Mouse (Mus musculus): ENCODE measurements around the gene Faah. TPM values are rescaled to one million over a fixed set of nuclear protein-coding genes. Genes with fewer than 3 reads are reported as not detected.

Gene Faah
- total and polyA plus RNA-seq, 3 experiments: 10.8 to 22.2 TPM; not detected in 1

DNA sequence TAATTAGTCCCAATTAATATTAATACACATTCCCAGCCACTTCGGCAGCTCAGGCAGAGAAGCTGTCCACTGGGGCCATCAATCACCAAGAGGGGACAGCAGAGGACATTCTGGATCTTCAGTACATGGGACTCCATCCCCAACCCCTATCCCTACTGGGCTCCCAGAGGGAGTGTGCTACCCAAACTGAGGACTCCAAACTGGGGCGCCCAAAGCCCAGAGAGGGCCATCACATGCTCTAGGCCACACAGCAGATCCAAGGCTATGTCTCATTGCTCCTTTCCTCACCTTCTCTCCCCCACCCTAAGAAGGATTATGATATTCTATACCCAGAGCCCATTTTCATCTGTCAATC lies 22.4 kb downstream of the Faah start:
- TF ChIP-seq ZKSCAN1 (IDR thresholded peaks at IDR 0.05; ENCODE audit: low read depth, low read length) (no peak), KAT2A (conservative IDR thresholded peaks at IDR 0.05; ENCODE audit: low read depth, low read length) (no peak), MYC (IDR thresholded peaks at IDR 0.05; ENCODE audit: low read depth, low read length) (no peak), RCOR1 (IDR thresholded peaks at IDR 0.05; ENCODE audit: low read depth, low read length) (no peak), USF1 (IDR thresholded peaks at IDR 0.05; ENCODE audit: low read depth, low read length) (no peak), EP300 (IDR thresholded peaks at IDR 0.05; ENCODE audit: low read depth in 1 of 2, low read length in 2 of 2) (no peak)
- DNase-seq (ENCODE audit: low read depth, low spot score): no peak
- no peak overlapping the region for H3K27ac ChIP-seq (ENCODE audit: control insufficient read depth, low read depth, low read length)
- no peaks in the 10 kb centered on the region for H3K27me3 ChIP-seq (ENCODE audit: control insufficient read depth in 1 of 2, insufficient read depth in 2 of 2, low read length in 2 of 2)
- H3K79me2 ChIP-seq (ENCODE audit: control insufficient read depth, insufficient read depth, low read length, poor library complexity): no peaks in the 10 kb centered on the region
- H3K9ac ChIP-seq (ENCODE audit: control insufficient read depth, low read depth, low read length, poor library complexity, severe bottlenecking): no peak overlapping the region
- no peaks in the 10 kb centered on the region for H3K9me3 ChIP-seq (replicated peaks; ENCODE audit: insufficient read depth, low read length)
- H3K4me3 ChIP-seq (ENCODE audit: control insufficient read depth in 1 of 2, insufficient read depth in 1 of 2, low read depth in 2 of 2, low read length in 2 of 2): no peak overlapping the region
- H3K4me1 ChIP-seq (ENCODE audit: control insufficient read depth in 1 of 2, insufficient read depth in 2 of 2, low read length in 2 of 2): no peaks in the 10 kb centered on the region
- H3K36me3 ChIP-seq (ENCODE audit: control insufficient read depth in 1 of 2, insufficient read depth in 2 of 2, low read length in 2 of 2): no peaks in the 10 kb centered on the region

GRCm38 (mm10) chr4:115994662-115995375 lies 22.9 kb downstream of the Faah start:
- Histone ChIP-seq H3K4me1 (ENCODE audit: control insufficient read depth in 1 of 2, insufficient read depth in 2 of 2, low read length in 2 of 2) (no peaks in the 10 kb centered on the region), H3K36me3 (ENCODE audit: control insufficient read depth in 1 of 2, insufficient read depth in 2 of 2, low read length in 2 of 2) (no peaks in the 10 kb centered on the region), H3K9me3 (replicated peaks; ENCODE audit: insufficient read depth, low read length) (no peaks in the 10 kb centered on the region), H3K4me3 (ENCODE audit: control insufficient read depth in 1 of 2, insufficient read depth in 1 of 2, low read depth in 2 of 2, low read length in 2 of 2) (no peak overlapping the region), H3K79me2 (ENCODE audit: control insufficient read depth, insufficient read depth, low read length, poor library complexity) (no peaks in the 10 kb centered on the region), H3K27me3 (ENCODE audit: control insufficient read depth in 1 of 2, insufficient read depth in 2 of 2, low read length in 2 of 2) (no peaks in the 10 kb centered on the region), H3K27ac (ENCODE audit: control insufficient read depth, low read depth, low read length) (no peak overlapping the region), H3K9ac (ENCODE audit: control insufficient read depth, low read depth, low read length, poor library complexity, severe bottlenecking) (no peak overlapping the region)
- TF ChIP-seq ZNF384 (IDR thresholded peaks at IDR 0.05; ENCODE audit: low read depth, low read length) (no peak), POLR2A (IDR thresholded peaks at IDR 0.05; ENCODE audit: control insufficient read depth in 1 of 2, insufficient read depth in 1 of 2, low read depth in 1 of 2, low read length in 2 of 2, poor library complexity in 1 of 2) (no peak), SIN3A (IDR thresholded peaks at IDR 0.05; ENCODE audit: low read length) (no peak)
- no peak for DNase-seq (ENCODE audit: low read depth, low spot score)

- Histone ChIP-seq H3K27ac (ENCODE audit: control insufficient read depth, low read depth, low read length) (no peak overlapping the region), H3K79me2 (ENCODE audit: control insufficient read depth, insufficient read depth, low read length, poor library complexity) (no peaks in the 10 kb centered on the region), H3K9me3 (replicated peaks; ENCODE audit: insufficient read depth, low read length) (no peaks in the 10 kb centered on the region), H3K36me3 (ENCODE audit: control insufficient read depth in 1 of 2, insufficient read depth in 2 of 2, low read length in 2 of 2) (no peaks in the 10 kb centered on the region), H3K27me3 (ENCODE audit: control insufficient read depth in 1 of 2, insufficient read depth in 2 of 2, low read length in 2 of 2) (no peaks in the 10 kb centered on the region), H3K4me1 (ENCODE audit: control insufficient read depth in 1 of 2, insufficient read depth in 2 of 2, low read length in 2 of 2) (no peaks in the 10 kb centered on the region), H3K4me3 (ENCODE audit: control insufficient read depth in 1 of 2, insufficient read depth in 1 of 2, low read depth in 2 of 2, low read length in 2 of 2) (no peak overlapping the region), H3K9ac (ENCODE audit: control insufficient read depth, low read depth, low read length, poor library complexity, severe bottlenecking) (no peak overlapping the region)
- TF ChIP-seq MAFK (IDR thresholded peaks at IDR 0.05; ENCODE audit: borderline replicate concordance, low read depth, low read length) (no peak), E2F4 (IDR thresholded peaks at IDR 0.05; ENCODE audit: borderline replicate concordance, low read depth, low read length) (no peak), ELF1 (IDR thresholded peaks at IDR 0.05; ENCODE audit: low read depth, low read length) (no peak), ZKSCAN1 (IDR thresholded peaks at IDR 0.05; ENCODE audit: low read depth, low read length) (no peak), USF2 (IDR thresholded peaks at IDR 0.05; ENCODE audit: borderline replicate concordance in 1 of 2, insufficient read depth in 1 of 2, low read depth in 1 of 2, low read length in 2 of 2) (no peak), USF1 (IDR thresholded peaks at IDR 0.05; ENCODE audit: low read depth, low read length) (no peak), NELFE (IDR thresholded peaks at IDR 0.05; ENCODE audit: low read depth, low read length) (no peak), HCFC1 (IDR thresholded peaks at IDR 0.05; ENCODE audit: low read depth, low read length) (no peak)
- DNase-seq (ENCODE audit: low read depth, low spot score): no peak
These were observed 28.3 kb downstream of the Faah start for GRCm38 (mm10) chr4:115989382-115989781.
